Comparison of ENCODE assay signal across 29 mouse cellular contexts in genomic region chr3:130378626-130379025, GRCm38 (mm10).
DNase-seq lines count a peak whose midpoint lies in the region; ATAC-seq lines count a peak whose summit lies in the region.
"Had no signal": no experiment of that assay in that cellular context is flagged by ENCODE, and none has a peak within 500 bp of the region (broad histone marks: within the 10 kb centered on the region; RNA-seq: fewer than 3 reads in every experiment).

No protein-coding gene starts in this region.

- DNase-seq in embryo, embryonic 10 days (ENCODE audit: low spot score): peak; percentile 45
- DNase-seq in embryo, embryonic 11 days: no peak
- DNase-seq in heart, adult 11 months: peak; percentile 59
- DNase-seq in heart, adult 9 months (ENCODE audit: low spot score in 2 of 2): no peak
- DNase-seq in lung, postnatal 14 days: no peak
- peak; percentile 58 for DNase-seq in retina, embryonic 14.5 days (ENCODE audit: low spot score)
- no peak for DNase-seq in testis, postnatal 10 days (ENCODE audit: low spot score)
- DNase-seq: adrenal gland, adult 8-10 months; cerebellum, adult 8-10 months; cerebellum, postnatal 25 days; forebrain, postnatal 0 days; kidney, adult 11 months; kidney, postnatal 14 days; layer of hippocampus, adult 9-11 months; liver; right cerebral cortex, adult 18-20 months; right cerebral cortex, postnatal 4 days; thymus, adult 2 months; thymus, postnatal 36 days had no signal

- H3K36me3 ChIP-seq in lung, embryonic 15.5 days: no peaks in the 10 kb centered on the region
- H3K36me3 ChIP-seq: heart, embryonic 10.5 days; heart, embryonic 15.5 days; hindbrain, embryonic 13.5 days; midbrain, embryonic 15.5 days; neural tube, embryonic 15.5 days had no signal

- 0 out of 2 replicates have a peak, but pooled peaks have one; percentile 3 for ATAC-seq in lung, embryonic 15.5 days (ENCODE audit: borderline replicate concordance, extremely low read depth, low FRiP score, low TSS enrichment)
- ATAC-seq: forebrain, postnatal 0 days; inflammation-experienced regulatory T-cells, adult 6 months; midbrain, embryonic 15.5 days had no signal

- no peaks in the 10 kb centered on the region for H3K9me3 ChIP-seq in lung, embryonic 15.5 days
- H3K9me3 ChIP-seq: heart, embryonic 10.5 days; heart, embryonic 15.5 days; hindbrain, embryonic 13.5 days; midbrain, embryonic 15.5 days; neural tube, embryonic 15.5 days had no signal

- H3K4me2 ChIP-seq in lung, embryonic 15.5 days: no peak overlapping the region
- H3K4me2 ChIP-seq: heart, embryonic 15.5 days; hindbrain, embryonic 13.5 days; midbrain, embryonic 15.5 days; neural tube, embryonic 15.5 days had no signal

- no peak overlapping the region for H3K9ac ChIP-seq in lung, embryonic 15.5 days
- H3K9ac ChIP-seq: forebrain, postnatal 0 days; heart, embryonic 15.5 days; hindbrain, embryonic 13.5 days; midbrain, embryonic 15.5 days; neural tube, embryonic 15.5 days had no signal

- 0 out of 2 replicates have a peak overlapping the region, but pooled peaks have one; percentile 25 for H3K27ac ChIP-seq in lung, embryonic 15.5 days
- H3K27ac ChIP-seq: heart, embryonic 10.5 days; heart, embryonic 15.5 days; hindbrain, embryonic 13.5 days; macrophage; midbrain, embryonic 15.5 days; neural tube, embryonic 15.5 days; stomach, postnatal 0 days had no signal

- H3K27me3 ChIP-seq in lung, embryonic 15.5 days: no peaks in the 10 kb centered on the region
- H3K27me3 ChIP-seq: CH12.LX; hindbrain, embryonic 13.5 days; midbrain, embryonic 15.5 days; neural tube, embryonic 15.5 days had no signal

- no peak overlapping the region for H3K4me3 ChIP-seq in lung, embryonic 15.5 days
- H3K4me3 ChIP-seq: heart, embryonic 10.5 days; heart, embryonic 15.5 days; hindbrain, embryonic 13.5 days; midbrain, embryonic 15.5 days; neural tube, embryonic 15.5 days had no signal

- WGBS in lung, embryonic 15.5 days: 48% methylated on average over 9 of the region's 9 CpGs

- peaks cover 16% of the 10 kb centered on the region for H3K4me1 ChIP-seq in lung, embryonic 15.5 days
- H3K4me1 ChIP-seq: heart, embryonic 10.5 days; heart, embryonic 15.5 days; hindbrain, embryonic 13.5 days; midbrain, embryonic 15.5 days; neural tube, embryonic 15.5 days had no signal

Comparison
In these comparisons a context has a peak if more than half of its experiments do, and no peak if none do; other contexts are left out.
1. DNase-seq: peak in embryo, embryonic 10 days (single experiment), heart, adult 11 months (single experiment) and retina, embryonic 14.5 days (single experiment); none in embryo, embryonic 11 days (single experiment), heart, adult 9 months (0 of 2), lung, postnatal 14 days (single experiment) and testis, postnatal 10 days (single experiment).